Mouse (Mus musculus): Measurements from ENCODE around the gene S1pr4.

Gene S1pr4

GRCm38 (mm10) chr10:81519227-81519977, 19.5 kb upstream of the S1pr4 start:
- DNase-seq (ENCODE audit: low read depth, low spot score), result no peak

DNA sequence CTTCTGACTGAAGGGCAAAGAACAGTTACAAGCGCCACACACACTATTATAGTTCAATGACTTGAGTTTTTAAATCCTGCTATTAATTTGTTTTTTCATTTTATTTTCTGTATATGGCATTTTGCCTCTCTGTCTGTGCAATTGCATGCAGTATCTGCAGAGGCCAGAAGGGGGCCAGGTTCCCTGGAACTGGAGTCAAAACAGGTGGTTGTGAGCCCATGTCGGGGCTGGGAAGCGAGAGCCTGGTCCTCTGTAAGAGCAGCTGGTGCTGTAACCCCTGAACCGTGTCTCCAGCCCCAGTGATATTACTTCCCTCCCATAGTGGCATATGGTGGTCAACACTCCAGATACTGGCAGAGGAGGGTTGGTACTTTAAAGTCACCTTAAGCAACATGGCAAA, 18.6 kb upstream of the S1pr4 start:
- DNase-seq (ENCODE audit: low read depth, low spot score), result peak; percentile 76

GRCm38 (mm10) chr10:81517227-81517626, 17.3 kb upstream of the S1pr4 start:
- no peak for DNase-seq (ENCODE audit: low read depth, low spot score)

DNA sequence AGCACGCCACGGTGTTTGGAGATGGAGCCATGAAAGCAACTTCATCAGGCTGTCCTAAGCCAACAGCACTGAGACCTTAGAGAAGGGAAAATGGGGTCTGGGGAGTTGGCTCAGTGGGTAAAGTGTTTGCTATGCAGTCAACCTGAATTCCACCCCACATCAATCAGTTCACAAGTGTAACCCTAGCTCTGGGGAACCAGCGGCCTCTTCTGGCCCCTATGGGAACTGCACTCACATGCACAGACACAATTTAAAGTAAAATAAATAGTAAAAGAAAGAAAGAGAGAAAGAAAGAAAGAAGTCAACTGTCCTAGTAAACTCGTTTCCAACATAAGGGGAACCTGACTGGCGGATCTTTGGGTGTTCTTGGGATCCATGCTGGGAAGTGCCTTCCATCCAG, 13.9 kb upstream of the S1pr4 start:
- DNase-seq (ENCODE audit: low read depth, low spot score), result no peak

GRCm38 (mm10) chr10:81510246-81510810, 10.4 kb upstream of the S1pr4 start:
- DNase-seq (ENCODE audit: low read depth, low spot score), result no peak

DNA sequence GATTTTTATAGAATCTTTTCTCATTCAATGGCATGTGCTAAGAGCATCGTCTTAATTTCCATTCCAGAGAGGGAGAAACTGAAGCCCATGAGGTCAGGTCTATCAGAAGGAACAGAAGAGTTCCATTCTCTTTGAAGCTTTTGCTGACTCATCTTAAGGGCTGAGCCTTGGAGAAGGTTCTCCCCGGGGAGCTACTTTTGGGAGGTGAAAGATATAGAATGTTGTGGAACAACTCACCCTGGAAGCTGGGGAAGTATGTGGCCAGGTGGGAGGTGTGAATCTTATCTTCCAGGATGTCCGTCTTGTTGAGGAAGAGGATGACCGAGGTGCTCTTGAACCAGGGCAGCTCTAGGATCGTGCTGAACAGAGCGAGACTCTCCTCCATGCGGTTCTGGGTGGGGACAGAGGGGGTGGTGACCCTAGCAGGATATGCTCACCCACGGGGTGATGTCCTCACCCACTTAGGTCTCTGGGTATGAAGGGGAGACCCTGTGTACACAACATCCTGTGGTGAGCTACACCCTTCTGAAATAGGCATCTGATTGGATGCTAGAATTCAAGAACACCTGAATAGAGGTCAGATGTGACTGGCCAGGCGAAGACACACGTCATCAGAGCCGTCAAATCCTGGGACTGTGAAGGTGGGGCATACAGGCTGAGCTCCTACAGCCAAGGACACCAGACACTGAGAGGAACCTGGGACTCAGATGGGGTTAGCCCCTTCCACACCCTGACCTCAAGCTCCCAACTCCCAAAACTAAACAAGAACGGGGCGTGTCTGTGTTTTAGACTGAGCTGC, 8.0 kb upstream of the S1pr4 start:
- DNase-seq (ENCODE audit: low read depth, low spot score), result no peak

DNA sequence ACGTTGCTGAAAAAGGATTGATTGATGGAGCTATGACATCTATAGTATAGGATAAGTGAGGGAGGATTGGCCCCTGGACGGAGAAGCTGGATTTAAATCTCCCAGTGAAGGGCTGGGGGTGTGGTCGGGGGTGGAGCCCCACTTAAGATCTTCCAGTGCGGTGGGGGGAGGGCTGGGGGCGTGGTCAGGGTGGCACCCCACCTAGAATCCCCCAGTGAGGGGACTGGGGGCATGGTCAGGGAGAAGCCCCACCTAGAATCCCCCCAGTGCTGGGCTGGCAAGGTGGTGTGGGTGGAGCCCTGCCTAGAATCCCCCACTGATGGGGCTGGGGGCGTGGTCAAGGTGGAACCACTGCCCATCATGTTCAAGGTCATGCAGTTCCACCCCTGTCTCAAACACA, 7.2 kb upstream of the S1pr4 start:
- no peak for DNase-seq (ENCODE audit: low read depth, low spot score)

DNA sequence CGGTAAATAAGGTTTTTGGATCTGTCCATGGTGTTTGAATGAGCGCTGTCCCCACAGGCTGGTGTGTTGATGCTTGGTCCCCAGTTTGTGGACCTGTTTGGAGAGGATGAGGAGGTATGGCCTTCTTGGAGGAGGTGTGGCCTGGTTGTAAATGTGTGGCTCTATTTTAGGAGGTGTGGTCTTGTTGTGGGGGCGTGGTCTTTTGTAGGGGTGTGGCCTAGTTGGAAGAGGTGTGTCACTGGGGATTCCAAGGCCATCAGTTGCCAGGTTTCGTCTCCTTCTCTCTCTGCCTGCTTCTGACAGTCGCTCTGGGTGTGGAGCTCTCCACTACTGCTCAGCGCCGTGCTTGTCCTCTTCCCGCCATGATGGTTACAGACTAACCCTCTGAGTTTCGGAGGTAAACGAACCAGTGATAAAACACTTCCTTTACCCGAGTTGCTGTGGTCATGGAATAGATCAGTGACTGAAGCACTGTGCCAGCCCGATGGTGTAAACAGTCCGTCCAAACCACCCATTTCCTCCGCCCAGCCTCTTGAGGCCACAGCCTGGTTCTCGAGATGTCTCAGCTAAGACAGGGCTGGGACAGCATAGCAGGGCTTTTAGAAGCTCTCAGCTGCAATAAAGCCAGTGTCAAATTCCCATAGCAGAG, 5.2 kb upstream of the S1pr4 start:
- no peak for DNase-seq (ENCODE audit: low read depth, low spot score)

DNA sequence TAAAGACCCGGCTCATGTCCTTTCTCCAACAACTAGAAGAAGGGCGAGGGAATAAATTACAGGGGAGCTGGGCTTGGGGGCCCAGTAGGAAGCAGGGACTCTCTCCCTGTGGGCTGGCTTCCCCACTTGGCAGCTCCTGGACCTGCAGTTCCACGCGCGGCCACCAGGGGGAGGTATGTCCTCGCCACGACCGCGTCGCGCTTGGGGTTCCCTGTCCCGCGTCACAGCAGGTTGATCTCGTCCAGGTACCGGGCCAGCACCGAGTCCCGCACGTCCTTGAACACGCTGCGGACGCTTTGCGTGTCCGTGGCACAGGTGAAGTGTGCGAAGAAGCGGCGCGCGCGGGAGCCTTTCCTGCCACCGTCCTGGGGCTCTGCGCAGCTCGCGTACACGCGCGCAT, 2.7 kb upstream of the S1pr4 start:
- peak; percentile 82 for DNase-seq (ENCODE audit: low read depth, low spot score)

GRCm38 (mm10) chr10:81501863-81502262, 1.9 kb upstream of the S1pr4 start:
- no peak for DNase-seq (ENCODE audit: low read depth, low spot score)

DNA sequence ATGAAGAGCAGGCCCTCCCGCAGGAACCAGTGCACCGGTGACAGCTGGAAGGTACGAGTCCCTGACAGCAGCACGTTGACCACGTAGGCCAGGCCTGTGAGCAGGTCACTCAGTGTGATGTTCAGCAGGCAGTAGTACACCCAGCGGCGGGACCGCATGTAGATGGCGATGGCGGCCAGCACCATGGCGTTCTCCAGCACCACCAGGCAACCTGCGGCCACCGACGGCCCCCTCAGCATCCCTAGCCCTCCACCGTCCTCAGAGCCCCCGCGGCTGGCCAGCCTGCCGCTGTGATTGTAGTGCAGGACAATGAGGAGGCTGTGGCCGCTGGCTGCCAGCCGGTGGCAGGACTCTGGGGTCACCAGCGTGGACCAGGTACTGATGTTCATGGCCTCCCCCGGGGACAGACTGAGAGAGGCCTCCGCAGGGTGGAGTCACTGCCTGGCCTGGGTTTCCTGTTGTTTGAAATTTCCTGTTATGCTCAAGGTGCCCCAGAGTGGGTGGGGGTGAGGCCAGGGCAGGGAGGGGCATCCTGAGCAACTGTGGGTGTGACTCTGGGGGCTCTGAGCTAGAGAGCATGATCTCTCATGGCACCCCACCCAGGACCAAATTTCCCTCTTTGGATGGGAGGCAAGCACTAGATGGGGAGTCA, 556 bp downstream of the S1pr4 start:
- DNase-seq (ENCODE audit: low read depth, low spot score), result no peak

DNA sequence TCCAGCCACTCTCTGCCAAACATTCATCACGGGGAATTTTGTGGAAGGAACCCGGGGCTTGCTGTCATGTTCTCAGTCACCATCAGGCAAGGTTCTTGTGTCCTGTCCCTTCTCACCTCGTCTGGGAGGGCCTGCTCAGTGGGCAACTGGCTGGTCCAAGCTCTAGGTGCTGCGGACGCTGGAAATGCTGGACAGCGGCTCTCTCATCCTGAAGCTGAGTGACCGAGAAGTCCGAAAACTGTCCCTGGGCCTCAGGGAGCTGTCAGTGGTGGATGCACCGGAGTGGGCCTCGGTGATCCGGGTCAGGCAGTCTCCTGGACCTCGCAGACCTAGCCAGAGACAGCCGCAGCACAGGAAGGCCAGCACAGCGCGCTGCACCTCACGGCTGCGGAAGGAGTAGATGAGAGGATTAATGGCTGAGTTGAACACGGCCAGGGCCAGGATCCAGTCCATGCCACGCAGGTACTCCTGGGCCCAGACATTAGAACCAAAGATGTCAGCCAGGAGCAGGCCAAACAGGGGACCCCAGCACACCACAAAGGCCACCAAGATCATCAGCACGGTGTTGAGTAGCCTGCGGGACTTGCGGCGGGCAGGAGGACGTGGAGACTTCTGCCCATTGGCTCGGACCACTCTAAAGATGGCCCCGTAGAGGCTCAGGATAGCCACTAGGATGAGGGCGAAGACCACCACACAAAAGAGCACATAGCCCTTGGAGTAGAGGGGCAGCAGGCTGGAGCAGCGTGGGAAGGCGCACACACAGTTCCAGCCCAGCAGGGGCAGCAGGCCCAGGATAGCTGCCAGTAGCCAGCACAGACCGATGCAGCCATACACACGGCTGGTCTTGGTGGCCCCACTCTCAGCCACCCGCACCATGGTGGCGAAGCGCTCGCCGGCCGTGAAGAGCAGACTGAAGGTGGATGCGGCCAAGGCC, 1.3 kb downstream of the S1pr4 start:
- no peak for DNase-seq (ENCODE audit: low read depth, low spot score)

- no peak for DNase-seq (ENCODE audit: low read depth, low spot score)
Observed at GRCm38 (mm10) chr10:81497401-81498270, 2.3 kb downstream of the S1pr4 start.

- no peak for DNase-seq (ENCODE audit: low read depth, low spot score)
Observed at GRCm38 (mm10) chr10:81496969-81497368, 3.0 kb downstream of the S1pr4 start.

- peak; percentile 98 for DNase-seq (ENCODE audit: low read depth, low spot score)
Observed at GRCm38 (mm10) chr10:81496264-81496901, 3.5 kb downstream of the S1pr4 start, which contains the start of gene Ncln. TSS of gene Ncln (minus strand) at chr10:81496392.

DNA sequence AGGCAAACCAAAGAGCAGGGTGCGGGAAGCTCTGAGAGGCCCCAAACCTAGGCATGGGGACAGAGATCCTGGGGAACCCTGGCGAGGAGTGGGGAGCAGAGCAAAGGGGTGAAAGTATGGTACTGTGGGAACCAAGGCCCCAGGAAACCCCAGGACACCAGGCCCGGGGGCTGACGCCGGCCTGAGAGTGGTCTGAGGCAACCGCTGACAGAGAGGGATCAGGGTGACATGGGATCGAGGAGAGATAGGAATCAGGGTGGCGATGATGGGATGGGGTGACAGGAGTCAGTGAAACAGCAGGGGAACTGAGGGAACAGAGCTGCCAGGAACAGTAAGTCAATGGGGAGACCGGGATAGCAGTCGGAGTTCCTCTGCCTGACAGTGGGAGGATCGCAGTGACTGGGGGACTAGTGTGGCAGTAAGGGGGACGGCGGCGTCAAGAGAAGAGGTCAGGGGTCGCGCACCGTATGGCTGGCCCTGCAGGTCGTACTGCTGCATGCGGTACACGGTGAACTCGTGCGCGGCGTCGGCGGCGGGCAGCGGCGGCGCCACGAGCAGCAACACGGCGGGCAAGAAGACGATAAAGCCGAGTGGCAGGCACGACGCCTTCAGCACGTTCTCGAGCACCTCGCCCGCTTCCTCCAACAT, 4.2 kb downstream of the S1pr4 start:
- peak; percentile 32 for DNase-seq (ENCODE audit: low read depth, low spot score)

DNA sequence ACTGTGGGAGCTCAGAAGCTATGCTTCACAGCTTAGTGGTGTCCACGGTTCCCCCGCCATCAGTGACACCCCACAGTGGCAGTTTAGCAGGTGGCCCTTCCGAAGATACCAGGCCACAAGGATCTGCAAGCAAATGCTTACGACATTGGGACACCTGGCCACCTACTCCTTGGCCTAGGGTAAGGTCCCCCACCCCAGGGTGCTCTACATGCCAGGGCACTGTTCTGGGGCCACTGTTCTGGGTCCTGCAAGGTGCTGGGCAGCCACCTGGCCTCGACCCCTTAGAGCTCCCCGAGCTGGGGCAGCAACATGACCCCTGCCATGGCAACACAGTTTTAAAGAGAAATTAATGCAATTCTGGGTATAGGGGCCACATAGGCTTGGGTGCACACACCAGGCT, 4.8 kb downstream of the S1pr4 start:
- DNase-seq (ENCODE audit: low read depth, low spot score), result no peak

GRCm38 (mm10) chr10:81494260-81495041, 5.5 kb downstream of the S1pr4 start:
- DNase-seq (ENCODE audit: low read depth, low spot score), result no peak

Measured in mesoderm, embryonic 11.5 days (tissue).